Comparison of ENCODE assay signal across 8 mouse cellular contexts in the genomic region with DNA sequence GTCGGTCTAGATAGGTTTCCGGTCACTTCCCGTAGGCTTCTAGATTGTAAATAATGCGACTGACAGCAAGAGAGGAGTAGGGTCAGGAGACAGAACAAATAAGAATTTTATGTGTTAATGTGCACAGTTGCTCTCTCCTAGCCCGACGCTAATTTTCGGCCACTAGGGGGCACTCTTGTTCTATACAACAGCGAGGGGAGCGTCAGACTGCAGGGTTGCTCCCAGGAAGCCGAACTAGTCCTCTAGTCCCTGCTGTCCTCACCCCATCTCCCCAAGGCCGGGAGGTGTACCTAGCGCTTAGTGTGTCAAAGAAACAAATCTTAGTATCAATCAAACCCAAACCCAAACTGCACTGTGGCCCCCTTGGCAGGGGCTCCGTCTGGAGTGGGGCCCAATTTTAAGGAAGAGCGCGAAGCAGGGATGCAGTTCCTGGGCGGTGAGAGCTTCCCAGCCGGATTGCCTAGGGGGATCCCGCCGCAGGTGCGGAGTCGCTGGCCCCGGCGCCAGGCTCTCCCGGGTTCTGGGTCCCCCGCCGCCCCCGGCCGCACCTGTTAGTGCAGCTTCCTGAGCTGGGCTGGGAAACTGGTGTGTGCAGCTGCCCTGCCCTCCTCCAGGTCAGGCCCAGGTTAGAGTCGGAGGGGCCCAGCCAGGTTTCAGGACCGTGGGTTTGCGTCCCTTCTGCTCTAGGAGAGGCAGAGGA. TPM values are rescaled to one million over a fixed set of nuclear protein-coding genes. Genes with fewer than 3 reads are reported as not detected.
DNase-seq lines count a peak whose midpoint lies in the region; ATAC-seq and TF ChIP-seq lines count a peak whose summit lies in the region.

No protein-coding gene starts in this region.

- peak; percentile 74 for DNase-seq in CD4-positive helper T cell, adult 2 months (ENCODE audit: low read depth, low spot score)
- DNase-seq in brain, embryonic 14.5 days (ENCODE audit: low read depth) = peak; percentile 93
- DNase-seq in liver = peak; percentile 83
- peak; percentile 62 to 66 for DNase-seq in spleen, postnatal 36 days (ENCODE audit: low spot score in 2 of 2)

- peak; percentile 94 for TF ChIP-seq CTCF in brain, embryonic 14.5 days (IDR thresholded peaks at IDR 0.05; ENCODE audit: borderline replicate concordance, extremely low read depth, insufficient read depth, insufficient read length)

- ATAC-seq in erythroblast, adult 5-6 weeks (replicated peaks; ENCODE audit: low FRiP score, poor library complexity, severe bottlenecking) = peak; percentile 51; the same call in 1 of the 2 replicates
- peak; percentile 67 for ATAC-seq in heart, embryonic 11.5 days (replicated peaks; ENCODE audit: insufficient number of reproducible peaks, low FRiP score, low TSS enrichment)
- peak; percentile 91 for ATAC-seq in kidney, embryonic 16.5 days (ENCODE audit: low FRiP score, low TSS enrichment)
- ATAC-seq in monocyte, adult 5-6 weeks (replicated peaks; ENCODE audit: insufficient number of reproducible peaks, low FRiP score, low TSS enrichment, poor library complexity, severe bottlenecking) = peak; percentile 82

- H3K4me1 ChIP-seq in heart, embryonic 11.5 days (ENCODE audit: control insufficient read depth, insufficient read depth, low read length) = peaks cover 3% of the 10 kb centered on the region; the same call in 1 of the 2 replicates
- peaks cover 5% of the 10 kb centered on the region; the same call in 1 of the 2 replicates for H3K4me1 ChIP-seq in kidney, embryonic 16.5 days (ENCODE audit: insufficient read depth, low read length)

- TF ChIP-seq POLR2A in brain, embryonic 14.5 days (IDR thresholded peaks at IDR 0.05; ENCODE audit: borderline replicate concordance, extremely low read depth, insufficient read depth, insufficient read length, poor library complexity, severe bottlenecking) = no peak

- peak overlapping the region; percentile 44 for H3K4me3 ChIP-seq in heart, embryonic 11.5 days (ENCODE audit: low read depth, low read length)
- H3K4me3 ChIP-seq in kidney, embryonic 16.5 days (ENCODE audit: low read length) = peak overlapping the region; percentile 43

- H3K27me3 ChIP-seq in heart, embryonic 11.5 days (ENCODE audit: control insufficient read depth, insufficient read depth, low read length) = peaks cover 10% of the 10 kb centered on the region; the same call in 1 of the 2 replicates
- peaks cover 4% of the 10 kb centered on the region; the same call in 1 of the 2 replicates for H3K27me3 ChIP-seq in kidney, embryonic 16.5 days (ENCODE audit: insufficient read depth, low read length)

- no peaks in the 10 kb centered on the region for H3K9me3 ChIP-seq in heart, embryonic 11.5 days (replicated peaks; ENCODE audit: control insufficient read depth, low read length)
- H3K9me3 ChIP-seq in kidney, embryonic 16.5 days (ENCODE audit: low read length) = no peaks in the 10 kb centered on the region

- no peaks in the 10 kb centered on the region for H3K36me3 ChIP-seq in heart, embryonic 11.5 days (ENCODE audit: control insufficient read depth, insufficient read depth, low read length)
- no peaks in the 10 kb centered on the region for H3K36me3 ChIP-seq in kidney, embryonic 16.5 days (ENCODE audit: insufficient read depth, low read length)

- no peak overlapping the region; the same call in 1 of the 2 replicates for H3K9ac ChIP-seq in heart, embryonic 11.5 days (ENCODE audit: low read depth, low read length)
- H3K9ac ChIP-seq in kidney, embryonic 16.5 days (replicated peaks; ENCODE audit: low read length) = peak overlapping the region; percentile 52

- no peak overlapping the region for H3K27ac ChIP-seq in heart, embryonic 11.5 days (ENCODE audit: low read depth, low read length)
- H3K27ac ChIP-seq in kidney, embryonic 16.5 days (ENCODE audit: low read length) = no peak overlapping the region

- H3K4me2 ChIP-seq in heart, embryonic 11.5 days = peak overlapping the region; percentile 82
- H3K4me2 ChIP-seq in kidney, embryonic 16.5 days (replicated peaks; ENCODE audit: low read depth, low read length) = peak overlapping the region; percentile 64

- 1% methylated on average over 31 of the region's 31 CpGs for WGBS in heart, embryonic 11.5 days (ENCODE audit: insufficient replicate concordance)
- WGBS in kidney, embryonic 16.5 days = under 1% methylated on average over 31 of the region's 31 CpGs

RNA-seq across cellular contexts. Expression of gene Hps1, which starts 15.3 kb away (rescaled TPM):
- polyA plus RNA-seq in brain, embryonic 14.5 days (2012; rRNA removed) = 31.1 and 43.0 TPM in 2 replicates
- 1.2 and 4.8 TPM in 2 replicates for total RNA-seq in erythroblast, adult 5-6 weeks (2015; ENCODE audit: low replicate concordance)
- total RNA-seq in erythroblast, adult 5-6 weeks (2017; ENCODE audit: low replicate concordance) = 2.8 and 19.8 TPM in 2 replicates
- 8.1 and 8.2 TPM in 2 replicates for polyA plus RNA-seq in heart, embryonic 11.5 days (2014; fragmentation: Nextera tagmentation; extraction: Ambion mirVana)
- 16.8 and 16.9 TPM in 2 replicates for polyA plus RNA-seq in kidney, embryonic 16.5 days (2015; fragmentation: Nextera tagmentation; extraction: Ambion mirVana)
- 14.0 to 25.4 TPM (median 16.2 TPM) in 3 replicates for total RNA-seq in monocyte, adult 5-6 weeks (2017)

RNA-seq across cellular contexts. Expression of gene Pyroxd2, which starts 42.5 kb away (rescaled TPM):
- polyA plus RNA-seq in brain, embryonic 14.5 days (2012; rRNA removed) = 2.5 and 3.2 TPM in 2 replicates
- total RNA-seq in erythroblast, adult 5-6 weeks (2015; ENCODE audit: low replicate concordance) = 1.9 TPM in 1 of 2 replicates, not detected in the other
- 0.17 and 1.5 TPM in 2 replicates for total RNA-seq in erythroblast, adult 5-6 weeks (2017; ENCODE audit: low replicate concordance)
- 2.3 TPM in 2 replicates for polyA plus RNA-seq in heart, embryonic 11.5 days (2014; fragmentation: Nextera tagmentation; extraction: Ambion mirVana)
- polyA plus RNA-seq in kidney, embryonic 16.5 days (2015; fragmentation: Nextera tagmentation; extraction: Ambion mirVana) = 9.7 and 9.9 TPM in 2 replicates
- 0.58 to 1.6 TPM in 2 of 3 replicates, not detected in the other for total RNA-seq in monocyte, adult 5-6 weeks (2017)
